Mouse (Mus musculus): Measurements from ENCODE around the gene Vwa8. TPM values are rescaled to one million over a fixed set of nuclear protein-coding genes. Genes with fewer than 3 reads are reported as not detected.

The Vwa8 gene
- total RNA-seq, 2 experiments from 2014 or later, result 152 to 173 TPM

DNA sequence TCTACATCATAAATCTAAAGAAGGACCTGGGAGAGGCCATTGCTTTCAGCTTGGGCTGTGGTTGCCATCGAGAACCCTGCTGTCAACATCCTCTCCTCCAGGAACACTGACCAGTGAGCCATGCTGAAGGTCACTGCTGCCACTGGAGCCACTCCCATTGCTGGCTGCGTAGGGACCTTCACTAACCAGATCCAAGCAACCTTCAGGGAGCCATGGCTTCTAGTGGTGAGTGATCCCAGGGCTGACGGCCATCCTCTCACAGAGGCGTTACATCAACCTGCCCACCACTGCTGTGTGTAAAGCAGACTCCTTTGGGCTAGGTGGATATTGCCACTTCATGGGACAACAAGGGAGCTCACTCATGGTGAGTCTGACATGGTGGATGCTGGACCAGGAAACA, 325.7 kb downstream of the Vwa8 start:
- no peak for DNase-seq (ENCODE audit: low spot score in 2 of 2)

DNA sequence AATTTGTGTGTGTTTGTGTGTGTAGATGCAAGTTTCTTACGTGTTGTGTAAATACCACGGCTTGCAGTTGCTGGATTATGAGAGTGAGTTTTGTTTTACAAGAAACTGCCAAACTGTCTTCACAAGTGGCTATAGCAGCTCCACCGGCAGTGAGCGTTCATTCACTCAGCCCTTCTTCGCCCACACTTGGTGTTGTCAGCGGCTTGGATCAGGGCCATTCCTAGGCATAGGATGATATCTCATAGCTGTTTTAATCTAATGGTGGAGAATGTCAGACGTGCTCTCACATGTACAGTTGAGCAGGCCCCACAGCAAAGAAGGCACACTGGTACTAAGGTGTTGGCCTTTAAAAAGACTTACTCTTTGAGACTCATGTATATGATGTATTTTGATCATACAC, 328.9 kb downstream of the Vwa8 start:
- no peak for DNase-seq (ENCODE audit: low spot score in 2 of 2)

DNA sequence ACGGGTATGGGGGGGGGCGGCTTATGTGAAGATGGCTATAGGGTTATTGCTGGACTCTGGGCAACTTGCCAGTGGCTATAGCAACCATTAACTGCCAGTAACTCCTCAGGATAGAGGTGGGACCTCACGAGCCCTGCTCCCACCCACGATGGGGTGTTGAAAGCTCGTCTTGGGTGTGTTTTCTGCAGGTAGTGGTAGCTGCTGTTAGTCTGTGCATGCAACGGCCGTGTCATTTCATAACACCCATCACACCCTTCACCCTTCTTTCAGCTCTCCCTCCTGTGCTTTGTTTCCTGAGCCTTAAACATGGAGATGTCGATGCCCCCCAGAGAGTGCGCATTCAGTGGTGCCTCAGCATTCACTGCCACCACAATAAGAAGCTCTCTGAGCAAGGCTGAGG, 329.4 kb downstream of the Vwa8 start:
- no peak for DNase-seq (ENCODE audit: low spot score in 2 of 2)

DNA sequence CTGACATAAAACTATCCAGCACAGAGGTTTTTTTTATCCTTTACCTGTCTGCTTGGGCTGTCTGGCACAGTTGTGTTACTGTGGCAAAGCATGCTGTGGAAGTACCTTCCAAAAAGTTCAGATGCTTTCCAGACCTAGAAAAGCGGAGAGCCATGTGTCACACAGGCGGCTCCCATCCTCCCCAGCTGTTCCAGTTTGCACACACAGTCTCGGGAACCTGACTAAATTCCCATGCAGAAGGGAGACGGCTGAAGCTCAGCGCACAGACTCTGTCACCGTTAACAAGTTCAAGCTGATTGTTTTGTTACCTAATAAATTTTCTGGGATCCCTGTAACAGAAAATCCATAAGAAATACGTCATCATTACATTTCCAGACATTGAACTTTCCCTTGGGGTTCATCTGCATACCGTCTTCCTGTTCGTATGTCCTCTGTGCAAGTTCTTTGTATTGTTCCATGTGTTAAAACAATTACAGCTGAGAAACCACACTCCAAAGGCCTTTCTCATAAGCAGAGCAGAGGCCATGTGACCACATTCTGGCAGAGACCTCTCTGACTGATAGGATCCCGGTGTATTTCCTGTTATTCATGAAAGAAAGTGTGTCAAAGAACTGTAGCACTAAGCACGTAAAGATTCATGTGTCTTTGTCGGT, 331.4 kb downstream of the Vwa8 start:
- DNase-seq (ENCODE audit: low spot score in 2 of 2), result no peak

DNA sequence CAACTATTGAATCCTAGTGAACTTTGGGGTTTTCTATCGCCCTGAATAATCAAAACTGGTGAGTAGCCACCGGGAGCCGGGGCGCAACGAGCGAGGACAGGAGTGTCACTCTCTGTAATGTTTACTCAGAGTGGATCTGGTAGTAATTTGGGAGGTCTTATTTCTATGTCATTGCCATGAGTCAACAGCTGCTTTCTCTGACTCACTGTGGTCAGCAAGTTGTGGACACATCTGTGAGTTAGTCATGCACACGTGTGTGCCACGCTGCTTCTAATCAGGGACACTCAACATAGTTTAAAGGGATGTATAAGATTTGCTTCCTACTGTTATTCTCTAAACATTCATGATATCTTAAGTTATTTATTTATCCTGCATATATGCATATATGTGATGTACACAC, 332.9 kb downstream of the Vwa8 start:
- no peak for DNase-seq (ENCODE audit: low spot score in 2 of 2)

DNA sequence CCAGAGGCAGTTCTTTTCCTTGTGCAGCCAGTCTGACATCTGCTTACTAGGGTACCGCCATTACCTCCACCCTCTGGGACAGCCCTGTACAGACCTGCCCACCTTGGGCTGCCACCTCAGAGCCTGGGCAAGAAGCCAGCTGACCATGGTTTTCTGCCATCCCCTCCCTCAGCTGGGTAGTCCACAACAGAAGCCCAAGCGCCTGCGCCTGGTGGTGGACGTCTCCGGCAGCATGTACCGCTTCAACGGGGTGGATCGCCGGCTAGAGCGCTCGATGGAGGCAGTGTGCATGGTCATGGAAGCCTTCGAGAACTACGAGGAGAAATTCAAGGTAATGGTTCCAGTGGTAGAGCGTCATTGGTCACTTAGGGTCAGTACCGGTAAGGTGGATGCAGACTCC, 333.9 kb downstream of the Vwa8 start:
- no peak for DNase-seq (ENCODE audit: low spot score in 2 of 2)

DNA sequence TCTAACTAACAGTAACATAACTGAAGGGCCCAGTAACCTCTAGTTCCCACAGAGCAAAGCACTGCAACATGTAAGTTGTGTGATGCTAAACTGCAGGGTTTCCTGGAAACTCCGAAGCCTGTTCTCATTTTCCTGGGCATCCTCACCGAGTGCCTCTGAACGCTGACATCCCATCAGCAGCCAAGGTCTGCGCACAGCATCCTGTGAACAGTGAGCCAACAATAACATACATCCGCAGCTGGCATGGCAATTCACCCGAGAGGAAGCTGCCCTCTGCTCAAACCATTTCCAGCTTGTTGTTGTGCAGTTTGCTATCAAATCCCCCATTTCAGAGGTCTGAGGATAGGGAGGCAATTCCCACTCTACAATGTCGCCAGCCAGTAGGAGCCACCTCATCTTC, 334.4 kb downstream of the Vwa8 start:
- DNase-seq (ENCODE audit: low spot score in 2 of 2), result no peak

DNA sequence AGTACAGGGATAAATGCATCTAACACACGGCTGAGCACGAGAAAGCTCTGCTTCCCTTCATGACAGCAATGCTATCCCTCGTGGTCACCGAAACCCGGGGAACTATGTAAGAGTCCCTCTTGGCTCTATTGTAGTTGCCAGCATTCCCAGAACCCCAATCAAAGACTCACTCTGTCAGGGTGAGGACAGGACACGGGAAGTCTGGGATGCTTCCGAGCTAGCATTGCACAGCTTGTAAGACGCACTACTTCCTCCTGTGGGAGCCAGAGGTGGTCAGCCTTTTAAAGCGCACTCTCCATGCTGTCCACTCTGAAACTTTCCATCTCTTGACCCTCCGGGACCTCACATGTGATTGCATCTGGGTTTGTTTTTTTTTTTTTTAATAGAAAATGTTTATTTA, 335.2 kb downstream of the Vwa8 start:
- DNase-seq (ENCODE audit: low spot score in 2 of 2), result no peak

DNA sequence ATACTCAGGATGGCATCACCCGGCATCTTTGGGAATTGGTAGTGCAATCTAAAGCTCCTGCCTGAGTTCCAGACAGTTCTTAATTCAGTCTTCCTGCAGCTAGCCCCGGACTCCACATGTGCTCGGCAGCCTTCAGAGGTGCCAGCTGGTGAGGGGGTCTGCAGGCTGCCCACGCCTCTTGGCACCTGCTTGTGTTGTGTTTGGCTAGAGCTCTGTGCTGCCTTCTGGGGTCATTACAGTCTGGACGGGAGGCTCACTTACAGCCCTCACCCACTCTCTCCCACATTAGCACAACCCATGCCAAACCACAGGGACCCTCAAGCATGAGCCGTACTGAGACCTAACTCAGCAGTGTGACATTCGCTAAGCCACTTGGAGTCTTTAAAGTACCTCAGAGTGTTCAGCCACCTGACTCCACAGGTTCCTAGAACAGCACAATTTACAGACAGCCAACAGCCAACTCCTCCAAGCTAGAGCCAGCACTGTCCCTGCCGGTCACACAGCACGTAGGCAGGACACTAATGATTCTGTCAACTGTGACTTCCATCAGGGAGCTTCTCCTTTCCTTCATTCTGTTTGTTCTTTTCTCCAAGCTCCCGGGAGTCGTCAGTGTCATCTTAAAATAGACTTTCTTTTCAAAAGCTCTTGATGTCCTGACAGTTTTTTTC, 336.3 kb downstream of the Vwa8 start:
- DNase-seq (ENCODE audit: low spot score in 2 of 2), result no peak

DNA sequence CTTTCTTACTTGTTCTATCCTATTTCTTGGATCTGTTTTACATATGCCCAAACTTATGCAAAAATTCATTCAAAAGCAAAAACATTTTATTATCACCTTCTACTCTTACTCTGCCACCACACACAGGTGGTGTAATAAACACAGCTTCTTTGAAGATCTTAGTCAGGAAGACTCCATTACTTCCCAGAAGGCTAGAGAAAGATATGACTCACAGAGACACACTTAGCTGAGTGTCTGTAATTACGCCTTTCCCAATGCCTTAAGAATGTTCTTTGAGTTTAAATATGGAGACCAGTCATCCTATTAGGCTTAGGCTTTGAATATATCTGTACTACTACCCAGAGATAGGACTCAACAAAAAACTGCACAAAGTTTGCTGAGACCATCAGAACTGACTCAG, 338.1 kb downstream of the Vwa8 start:
- DNase-seq (ENCODE audit: low spot score in 2 of 2), result no peak

DNA sequence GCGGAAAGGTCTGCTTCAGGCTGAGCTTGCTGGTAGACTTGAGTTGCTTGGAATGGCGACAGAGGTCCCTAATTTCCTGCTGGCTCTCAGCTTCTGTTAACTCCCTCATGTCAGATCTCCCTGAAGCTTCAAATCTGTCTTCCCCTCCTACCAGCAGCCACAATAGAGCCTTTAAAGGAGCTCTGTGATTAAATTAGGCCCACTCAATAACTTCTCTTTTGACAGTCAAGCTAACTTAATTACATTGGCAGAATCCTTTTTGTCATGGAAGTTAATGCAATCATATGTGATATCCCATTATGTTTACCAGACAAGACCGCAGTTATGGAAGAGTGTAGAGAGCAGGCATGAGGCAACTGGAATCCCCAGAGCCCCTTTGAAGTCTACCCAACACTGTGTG, 347.9 kb downstream of the Vwa8 start:
- DNase-seq (ENCODE audit: low spot score in 2 of 2), result no peak

DNA sequence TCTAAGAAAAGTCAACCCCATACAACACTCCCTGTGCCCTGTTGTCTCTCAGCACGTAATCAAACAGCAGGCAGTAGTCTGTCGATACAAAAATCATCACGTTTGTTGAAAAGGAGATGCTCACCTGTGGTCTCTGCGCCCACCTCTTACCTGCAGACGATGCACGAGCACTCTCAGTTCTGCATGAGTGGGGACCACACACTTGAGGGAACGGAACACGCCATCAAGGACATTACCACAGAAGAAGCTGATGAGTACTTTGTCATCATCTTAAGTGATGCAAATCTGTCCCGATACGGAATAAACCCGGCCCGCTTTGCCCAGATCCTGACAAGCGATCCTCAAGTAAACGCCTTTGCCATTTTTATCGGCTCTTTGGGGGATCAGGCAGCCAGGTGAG, 349.2 kb downstream of the Vwa8 start:
- no peak for DNase-seq (ENCODE audit: low spot score in 2 of 2)

DNA sequence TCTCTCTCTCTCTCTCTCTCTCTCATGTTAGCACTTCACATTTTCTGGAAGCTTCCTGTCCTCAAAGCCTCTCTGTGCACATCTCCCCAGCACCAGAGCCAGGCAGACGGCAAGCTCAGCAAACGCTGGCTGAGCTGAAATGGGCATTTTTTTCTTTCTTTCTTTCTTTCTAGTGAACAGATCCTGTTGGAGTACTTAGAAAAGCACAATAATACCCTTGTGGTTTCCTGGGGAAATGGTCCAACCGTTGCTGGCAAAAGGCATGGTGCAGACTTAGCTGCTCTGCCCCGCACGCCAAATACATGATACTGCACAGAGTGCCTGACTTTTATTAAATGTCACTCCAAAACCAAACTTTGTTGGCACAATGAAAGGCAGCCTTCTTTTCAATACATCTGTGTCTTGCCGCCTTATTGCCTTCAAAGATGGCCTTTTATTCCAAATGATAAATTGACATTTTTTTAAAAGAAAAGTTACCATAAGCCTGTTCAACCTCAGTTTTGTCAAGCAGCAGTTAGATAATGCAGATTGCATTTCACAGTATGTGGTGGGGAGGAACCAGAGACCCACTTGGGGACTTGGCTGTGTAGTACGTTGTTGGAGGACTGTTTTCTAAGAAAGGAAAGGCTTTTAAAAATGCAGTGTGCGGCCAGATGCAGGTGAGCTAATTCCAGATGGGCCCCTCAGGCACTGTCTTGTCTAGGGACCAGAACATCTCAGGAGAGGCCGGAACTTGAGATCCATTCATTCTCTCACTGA, 351.5 kb downstream of the Vwa8 start:
- no peak for DNase-seq (ENCODE audit: low spot score in 2 of 2)

DNA sequence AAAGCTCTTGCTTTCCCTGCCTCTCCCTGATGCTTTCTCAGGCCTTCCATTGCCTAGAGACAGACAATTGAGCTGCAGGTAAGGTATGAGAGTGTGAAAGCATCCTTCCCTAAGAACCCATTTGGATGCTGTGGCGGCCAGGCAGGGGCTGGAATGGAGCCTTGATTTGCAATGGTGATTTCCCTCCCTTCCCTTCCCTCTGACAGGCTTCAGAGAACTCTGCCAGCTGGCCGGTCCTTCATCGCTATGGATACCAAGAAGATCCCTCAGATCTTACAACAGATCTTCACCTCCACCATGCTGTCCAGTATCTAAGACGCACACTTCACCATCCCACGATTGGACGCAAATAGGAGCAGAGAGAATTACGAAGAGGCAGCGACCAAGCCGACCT, 352.0 kb downstream of the Vwa8 start:
- DNase-seq (ENCODE audit: low spot score in 2 of 2), result no peak

DNA sequence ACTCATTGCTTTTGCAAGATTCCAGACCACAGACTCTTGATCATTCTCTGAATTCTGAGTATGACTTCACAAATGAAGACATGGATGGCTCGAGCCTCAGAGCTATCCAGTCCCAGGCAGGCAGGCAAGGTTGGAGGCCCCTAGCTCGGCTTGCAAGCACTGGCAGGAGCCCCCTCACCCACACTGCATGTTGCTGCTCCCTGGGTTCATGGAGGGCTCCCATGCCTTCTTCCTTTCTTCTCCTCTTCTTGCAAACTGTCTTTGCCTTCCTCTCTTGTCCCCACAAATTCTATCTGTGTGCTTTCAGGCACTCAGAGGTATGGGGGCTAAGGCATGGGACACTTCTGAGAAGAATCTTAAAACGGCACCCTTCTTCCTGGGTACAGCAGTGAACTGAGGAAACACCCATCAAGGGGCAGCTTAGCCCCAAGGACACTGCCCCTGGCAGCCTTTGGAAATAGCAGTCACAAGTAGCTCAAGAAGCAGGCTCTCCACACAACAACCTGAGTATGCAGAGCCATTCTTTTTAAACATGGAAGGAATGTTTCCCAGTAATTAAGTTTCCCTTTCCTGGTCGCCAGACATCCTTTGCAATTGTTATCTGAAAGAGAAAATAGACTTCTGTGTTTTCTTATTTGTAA, 354.0 kb downstream of the Vwa8 start:
- peak in 1 of 2 experiments; percentile 12 for DNase-seq (ENCODE audit: low spot score in 2 of 2)

DNA sequence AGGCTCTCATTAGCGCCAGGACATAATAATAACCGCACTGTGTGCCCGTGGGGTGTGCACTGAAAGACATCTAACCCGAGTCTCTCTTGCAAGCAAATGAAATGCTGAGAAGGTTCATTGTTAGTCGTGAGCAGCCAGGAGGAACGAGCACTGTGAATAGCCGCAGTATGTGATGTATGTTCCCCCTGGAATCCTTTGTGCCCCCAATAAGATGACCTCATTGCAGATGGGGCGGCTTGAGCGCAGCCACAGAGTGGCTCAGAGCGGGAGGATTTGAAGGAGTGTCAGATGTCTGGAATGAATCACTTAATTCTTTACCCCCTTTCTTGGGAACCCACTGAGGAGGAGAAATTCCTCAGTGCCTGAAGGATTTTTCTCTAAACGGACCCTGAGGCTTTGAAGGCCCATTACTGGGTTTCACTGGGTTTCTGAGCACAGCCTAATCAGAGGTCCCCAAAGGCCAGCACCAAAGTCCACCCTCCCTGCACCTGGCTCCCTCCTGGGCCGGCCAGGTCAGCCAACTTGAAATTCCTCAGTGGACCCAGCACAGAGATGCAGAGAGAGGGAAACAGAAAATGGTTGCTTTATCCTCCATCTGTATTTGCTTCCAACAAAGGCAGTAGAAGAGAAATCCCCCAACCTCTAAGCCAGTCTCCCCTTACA, 354.8 kb downstream of the Vwa8 start:
- DNase-seq (ENCODE audit: low spot score in 2 of 2), result peak in 1 of 2 experiments; percentile 11

DNA sequence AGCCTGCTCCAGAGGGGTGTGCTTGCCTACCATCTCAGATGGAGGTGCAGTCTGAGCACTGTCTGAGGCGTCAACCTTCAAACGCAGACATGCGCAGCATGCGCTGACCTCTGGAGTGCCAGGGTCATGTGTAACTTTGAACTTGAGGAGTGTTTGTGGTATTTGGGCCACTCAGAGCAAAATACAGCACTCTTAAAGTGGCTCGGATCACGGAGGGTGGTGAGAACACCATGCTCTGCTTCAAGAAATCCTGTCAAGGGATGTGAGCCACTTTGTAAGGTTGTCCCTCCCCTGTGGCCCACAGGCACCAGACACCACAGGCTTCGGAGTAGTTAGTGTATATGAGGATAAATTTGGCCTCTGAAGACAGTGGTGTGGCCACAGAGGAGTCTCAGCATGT, 356.0 kb downstream of the Vwa8 start:
- peak in 1 of 2 experiments; percentile 14 for DNase-seq (ENCODE audit: low spot score in 2 of 2)

DNA sequence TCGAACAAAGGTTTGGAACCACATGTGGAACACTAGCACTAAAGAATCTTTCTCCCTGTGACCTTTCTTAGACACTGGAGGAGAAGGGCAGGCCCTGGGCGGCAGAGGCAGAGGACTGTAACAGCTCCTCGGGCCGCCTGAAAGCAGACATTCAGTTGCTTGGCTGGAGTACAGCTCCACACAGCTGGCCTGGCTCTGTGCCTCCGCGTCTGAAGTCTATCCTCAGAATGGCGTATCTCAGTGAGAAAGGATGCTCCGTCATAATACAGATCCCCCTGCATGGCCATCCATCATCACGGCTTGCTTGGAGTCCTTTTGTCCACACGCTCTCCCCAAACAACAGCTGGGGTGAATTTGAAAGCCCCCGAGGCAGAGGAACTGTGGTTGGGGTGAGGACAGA, 357.4 kb downstream of the Vwa8 start:
- peak in 1 of 2 experiments; percentile 32 for DNase-seq (ENCODE audit: low spot score in 2 of 2)

DNA sequence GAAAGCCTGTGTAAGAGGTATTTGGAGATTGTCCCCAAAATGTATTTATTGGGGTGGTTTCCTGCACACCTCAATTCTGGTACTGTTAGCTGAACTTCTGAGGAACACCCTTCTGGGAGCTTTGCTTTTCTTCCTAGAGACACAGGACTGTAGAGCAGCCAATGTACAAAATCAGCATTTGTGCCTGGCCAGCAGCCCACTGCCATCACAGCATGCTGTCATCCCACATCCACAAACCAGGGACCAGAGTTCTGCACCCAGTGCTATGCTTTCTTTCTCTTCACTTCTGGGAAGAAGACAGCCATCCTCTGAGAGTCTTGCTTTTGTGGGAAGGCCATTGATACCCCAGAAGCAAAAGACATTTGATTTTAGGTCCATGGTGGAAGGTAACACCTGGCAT, 359.6 kb downstream of the Vwa8 start:
- DNase-seq (ENCODE audit: low spot score in 2 of 2), result peak in 1 of 2 experiments; percentile 11

DNA sequence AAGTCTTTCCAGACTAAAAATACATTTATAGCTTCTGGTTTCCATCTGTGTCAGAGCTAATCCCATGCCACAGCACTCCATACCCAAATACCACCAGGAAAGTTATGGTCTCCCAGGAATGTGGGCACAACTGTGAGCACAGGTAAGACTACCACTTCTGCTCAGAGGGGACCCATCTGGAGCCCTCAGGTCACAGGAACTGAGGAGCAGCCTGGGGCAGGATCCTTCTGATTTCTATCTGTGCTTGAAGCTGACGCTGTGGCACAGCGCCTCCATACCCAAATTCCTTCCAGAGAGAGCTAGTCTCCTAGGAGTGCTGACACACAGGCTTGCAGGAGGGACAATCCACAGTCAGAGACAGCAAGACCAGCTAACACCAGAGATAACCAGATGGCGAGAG, 361.0 kb downstream of the Vwa8 start:
- peak in 1 of 2 experiments; percentile 6 for DNase-seq (ENCODE audit: low spot score in 2 of 2)

DNA sequence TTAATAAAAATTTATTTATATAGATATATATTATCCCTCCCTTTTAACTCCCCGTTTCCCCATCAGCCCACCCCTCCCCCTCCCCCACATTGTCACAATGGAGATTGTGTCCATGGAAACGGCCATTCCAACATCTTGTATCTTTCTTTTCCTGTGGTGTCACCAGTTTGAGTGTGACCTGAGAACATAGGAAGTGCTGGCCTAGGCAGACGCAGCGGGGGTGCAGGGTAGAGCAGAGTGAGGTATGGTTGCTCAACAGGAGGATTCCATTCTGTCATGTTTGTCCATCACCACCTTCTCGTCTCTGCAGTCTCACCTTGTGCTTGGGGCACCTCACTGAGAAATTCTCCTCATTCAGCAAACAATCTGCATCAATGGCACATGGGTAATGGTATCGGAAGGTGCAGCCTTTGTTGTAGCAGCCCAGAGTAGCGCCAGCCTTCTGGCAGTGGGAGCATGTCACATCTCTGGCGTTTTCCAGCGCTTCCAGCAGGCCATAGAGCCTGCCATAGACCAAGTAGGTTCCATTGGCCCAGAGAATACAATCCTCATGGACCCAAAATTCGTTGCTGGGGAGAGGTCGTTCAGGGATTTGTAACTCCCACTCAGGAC, 363.6 kb downstream of the Vwa8 start:
- peak in 1 of 2 experiments; percentile 14 for DNase-seq (ENCODE audit: low spot score in 2 of 2)

Data from adrenal gland, adult 18-20 months (tissue).